Mouse (Mus musculus) frontal cortex, postnatal 36 days (tissue): Measurements from ENCODE around the gene Aebp2.
"Not testable (repeated sequence)": the region's sequence is repeated elsewhere in the genome, so short reads cannot be mapped to it uniquely, and the experiment has no call there.

Experiments
- DNase-seq, 2 experiments: peaks; one replicate each; pipeline ENCODE4 v3.0.0; 2022; ENCODE audit warnings: low spot score in 2 of 2

The Aebp2 gene

DNA sequence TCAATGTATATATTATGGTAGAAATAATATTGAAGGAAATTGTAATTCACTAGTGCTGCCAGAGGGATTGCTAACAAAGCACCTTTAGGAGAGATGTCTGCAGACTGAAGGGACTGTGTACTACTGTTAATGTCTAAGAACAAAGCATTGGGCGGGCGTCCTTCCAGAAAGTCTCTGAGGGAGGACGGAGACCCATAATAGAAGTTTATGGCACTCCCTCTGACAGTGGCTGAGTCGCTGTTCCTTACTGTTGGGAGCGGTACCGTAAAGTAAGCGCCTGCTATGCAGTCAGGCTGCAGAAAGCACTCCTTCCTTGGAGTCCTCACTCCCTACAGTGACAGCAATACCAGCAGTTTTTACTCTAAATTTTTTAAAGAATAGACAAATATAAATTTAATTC is 29.5 kb downstream of the Aebp2 start:
- DNase-seq = no peak

DNA sequence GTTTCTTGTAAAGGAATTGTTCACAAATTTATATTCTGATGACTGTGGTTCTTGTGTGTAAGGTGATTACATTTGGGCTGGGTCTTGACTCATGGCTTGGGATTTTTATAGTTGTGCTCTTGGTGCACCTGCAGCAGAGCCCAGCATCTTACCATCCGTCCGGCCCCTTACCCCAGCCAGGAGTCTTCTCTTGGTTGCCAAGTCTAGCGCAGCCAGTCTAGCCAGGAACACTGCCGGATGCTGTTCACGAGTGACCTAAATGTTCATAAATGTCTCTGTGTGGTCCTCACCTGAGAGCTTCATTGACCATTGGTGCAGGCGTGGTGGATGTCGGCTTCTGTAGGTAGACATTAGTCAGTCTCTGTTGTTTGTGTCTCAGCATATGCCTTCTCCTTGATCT is 33.0 kb downstream of the Aebp2 start:
- no peak for DNase-seq

DNA sequence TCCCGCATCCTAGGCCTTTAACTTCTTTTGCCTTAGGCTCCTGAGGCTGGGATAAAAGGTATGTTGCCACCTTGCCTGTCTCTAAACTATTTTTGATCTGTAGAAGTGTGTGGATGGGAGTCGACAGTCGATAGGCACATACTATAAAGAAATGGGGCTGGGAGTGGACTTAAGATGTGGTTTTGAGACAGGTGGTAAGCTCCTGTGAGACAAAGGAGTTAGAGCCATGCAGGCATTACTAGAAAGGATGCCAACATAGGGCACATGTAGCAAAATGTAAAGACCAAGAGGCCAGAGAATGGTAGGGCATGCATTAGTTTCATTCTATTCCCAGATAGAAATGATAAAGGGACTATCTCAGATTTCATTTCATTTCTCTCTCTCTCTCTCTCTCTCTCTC is 34.5 kb downstream of the Aebp2 start:
- DNase-seq = no peak

DNA sequence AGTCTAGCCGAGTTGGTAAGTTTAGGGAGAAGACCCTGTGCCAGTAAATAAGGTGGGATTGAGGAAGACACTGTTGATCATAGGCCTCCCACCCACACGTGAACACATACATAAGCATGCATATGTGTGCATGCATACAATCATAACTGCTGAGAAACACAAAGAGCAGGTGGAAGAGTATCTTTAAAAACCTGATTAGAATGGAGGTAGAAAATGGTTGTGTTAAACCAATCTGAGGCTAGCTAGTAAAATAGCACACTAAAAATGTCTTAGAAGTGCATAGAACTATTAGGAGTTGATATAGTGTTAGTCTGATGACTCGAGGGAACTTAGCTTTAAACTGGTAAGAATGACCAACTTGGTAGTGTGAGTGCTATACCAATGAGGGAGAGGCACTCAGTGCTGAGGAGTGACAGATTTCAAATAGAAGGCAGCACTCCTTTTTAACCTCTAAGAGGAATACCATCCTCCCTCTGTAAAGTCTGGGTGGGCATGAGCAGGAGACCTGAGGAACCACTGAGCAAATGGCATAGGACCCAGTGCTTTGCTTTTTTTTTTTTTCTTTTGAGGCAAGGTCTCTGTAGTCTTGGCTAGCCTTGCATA is 35.6 kb downstream of the Aebp2 start:
- DNase-seq = no peak

DNA sequence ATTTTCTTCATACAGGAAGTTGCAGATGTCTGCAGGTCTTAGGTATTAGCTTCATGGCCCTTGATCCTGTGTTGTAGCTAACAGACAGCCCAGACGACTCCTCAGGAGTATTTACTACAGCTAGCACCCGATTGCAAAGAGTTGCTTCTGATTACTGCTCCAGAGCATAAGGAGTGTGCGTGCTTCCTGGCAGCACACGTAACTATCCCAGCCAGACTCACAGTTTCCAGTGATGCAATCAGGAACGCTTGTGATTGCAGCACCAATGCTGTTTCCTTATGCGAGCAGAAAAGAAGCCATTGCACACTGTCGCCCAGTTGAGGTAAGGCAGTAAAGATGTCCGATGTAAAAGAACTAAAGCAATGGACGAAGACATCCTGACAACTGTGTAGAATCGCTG is 38.6 kb downstream of the Aebp2 start:
- no peak for DNase-seq

DNA sequence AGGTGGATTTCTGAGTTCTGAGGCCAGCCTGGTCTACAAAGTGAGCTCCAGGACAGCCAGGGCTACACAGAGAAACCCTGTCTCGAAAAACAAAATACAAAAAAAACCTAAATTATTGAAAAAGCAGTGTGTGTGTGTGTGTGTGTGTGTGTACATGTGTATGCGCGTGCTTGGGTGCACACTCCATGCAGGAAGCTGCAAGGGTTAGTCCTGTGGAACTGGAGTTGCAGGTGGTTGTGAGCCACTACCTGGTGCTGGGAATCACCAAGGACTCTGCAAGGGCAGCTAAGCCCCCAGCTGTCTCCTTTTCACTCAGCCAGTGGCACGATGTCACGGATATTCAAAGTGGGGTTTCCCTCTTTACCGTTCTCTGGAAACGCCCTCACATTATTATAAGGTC is 39.3 kb downstream of the Aebp2 start:
- no peak for DNase-seq

DNA sequence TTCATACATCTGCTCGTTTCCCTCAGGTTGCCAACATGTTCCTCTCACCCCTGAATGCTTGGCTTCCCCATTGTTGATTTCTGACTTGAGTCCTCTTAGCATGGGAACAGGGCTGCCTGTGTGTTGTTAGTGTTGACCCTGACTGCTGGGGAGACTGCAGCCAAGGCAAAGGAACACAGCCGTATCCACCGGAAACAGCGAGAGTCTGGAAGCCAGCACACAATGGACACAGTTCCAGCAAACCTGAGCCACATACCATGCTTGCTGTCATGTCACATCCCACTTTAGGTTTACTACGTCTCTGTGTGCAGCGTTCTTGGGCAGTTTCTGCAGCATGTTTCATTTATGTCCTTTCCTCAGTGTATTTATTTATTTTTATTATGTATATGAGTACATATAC is 39.8 kb downstream of the Aebp2 start:
- DNase-seq = no peak

DNA sequence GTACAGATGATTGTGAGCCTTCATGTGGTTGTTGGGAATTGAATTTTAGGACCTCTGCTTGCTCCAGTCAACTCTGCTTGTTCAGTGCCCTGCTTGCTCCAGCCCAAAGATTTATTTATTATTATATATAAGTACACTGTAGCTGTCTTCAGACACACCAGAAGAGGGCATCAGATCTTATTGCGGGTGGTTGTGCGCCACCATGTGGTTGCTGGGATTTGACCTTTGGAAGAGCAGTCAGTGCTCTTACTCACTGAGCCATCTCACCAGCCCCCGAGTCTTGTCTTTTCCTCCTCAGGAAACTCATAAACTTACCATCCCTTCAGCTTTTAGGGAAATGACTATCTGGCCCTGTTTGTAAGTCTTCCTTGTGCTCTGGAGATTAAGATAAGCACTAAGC is 40.2 kb downstream of the Aebp2 start:
- DNase-seq = not testable (repeated sequence)

DNA sequence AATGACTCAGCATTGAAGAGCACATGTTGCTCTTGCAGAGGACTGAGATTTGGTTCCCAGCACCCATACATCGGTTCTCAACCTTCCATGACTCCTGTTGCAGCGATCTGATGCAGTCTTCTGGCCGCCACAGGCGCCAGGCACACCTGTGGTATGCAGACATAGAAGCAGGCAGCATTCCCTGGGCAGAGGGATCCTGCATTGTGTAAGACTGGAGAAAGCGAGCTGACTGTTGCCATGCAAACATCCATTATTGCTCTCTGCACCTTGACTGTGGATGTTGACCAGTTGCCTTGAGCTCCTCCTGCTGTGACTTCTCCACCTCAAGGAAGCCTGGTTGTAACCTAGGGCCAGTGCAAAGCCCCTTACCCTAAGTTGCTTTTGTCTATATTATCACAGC is 42.1 kb downstream of the Aebp2 start:
- no peak for DNase-seq

DNA sequence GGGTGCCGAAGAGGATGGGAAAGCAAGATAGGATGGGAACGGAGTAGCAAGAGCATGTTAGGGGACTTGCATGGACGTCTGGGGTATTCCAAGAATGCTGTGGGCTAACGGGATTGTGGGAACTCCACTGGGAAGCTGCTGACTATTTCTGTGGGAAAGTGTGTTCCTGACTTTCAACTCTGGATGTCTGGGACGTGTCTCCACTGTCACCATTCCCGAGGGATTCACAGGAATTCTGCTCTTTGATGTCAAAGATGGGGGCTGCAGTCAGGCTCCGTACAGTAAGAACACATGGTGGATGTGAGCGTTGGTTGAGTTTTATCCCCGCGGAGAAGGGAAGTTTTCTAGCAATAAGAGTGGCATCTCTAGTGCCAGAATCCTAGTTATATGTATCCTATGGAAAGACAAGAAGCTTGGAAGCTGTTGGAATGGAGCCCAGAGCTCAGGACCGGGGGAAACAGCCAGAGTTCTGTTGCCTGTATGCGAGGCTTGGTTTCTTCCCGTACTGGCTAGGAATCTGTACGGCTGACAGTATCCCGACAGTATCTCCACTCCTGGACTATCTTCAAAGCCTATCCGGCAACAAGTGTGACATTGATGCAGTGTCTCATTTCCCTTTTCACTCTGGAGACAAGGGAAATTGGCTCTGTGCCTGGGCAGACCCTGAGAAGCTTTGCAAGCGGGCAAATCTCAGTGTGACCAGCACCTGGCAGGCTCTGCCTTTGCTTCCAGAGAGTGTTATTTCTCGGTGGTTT is 44.2 kb downstream of the Aebp2 start:
- no peak for DNase-seq

DNA sequence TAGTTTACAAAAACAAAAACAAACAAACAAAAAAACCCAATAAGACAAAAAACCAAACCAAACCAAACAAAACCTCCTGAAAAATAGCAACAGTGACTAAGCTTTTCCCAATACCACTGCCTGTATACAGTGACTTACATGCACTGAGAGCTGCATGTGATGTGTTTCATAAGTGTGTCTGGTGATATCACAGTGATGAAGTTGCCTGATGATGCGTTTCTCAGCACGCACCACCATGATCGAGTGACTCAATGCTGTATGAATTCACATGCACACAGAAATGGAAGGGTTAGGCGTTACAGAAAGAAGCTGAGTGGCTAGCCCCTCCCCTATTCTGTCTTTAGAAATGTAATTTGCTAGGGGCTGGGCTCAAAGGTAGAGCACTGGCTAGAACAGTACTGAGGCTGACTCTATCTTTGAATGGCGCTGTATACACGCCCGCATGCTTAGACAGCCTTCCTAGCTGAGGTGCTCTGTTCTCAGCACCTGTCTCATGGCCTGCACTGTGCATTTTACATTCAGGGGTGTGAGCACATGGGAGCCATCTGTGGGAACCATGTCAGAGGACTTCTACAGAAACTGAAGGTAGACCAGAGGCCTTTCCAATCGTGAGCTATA is 44.9 kb downstream of the Aebp2 start:
- no peak for DNase-seq

DNA sequence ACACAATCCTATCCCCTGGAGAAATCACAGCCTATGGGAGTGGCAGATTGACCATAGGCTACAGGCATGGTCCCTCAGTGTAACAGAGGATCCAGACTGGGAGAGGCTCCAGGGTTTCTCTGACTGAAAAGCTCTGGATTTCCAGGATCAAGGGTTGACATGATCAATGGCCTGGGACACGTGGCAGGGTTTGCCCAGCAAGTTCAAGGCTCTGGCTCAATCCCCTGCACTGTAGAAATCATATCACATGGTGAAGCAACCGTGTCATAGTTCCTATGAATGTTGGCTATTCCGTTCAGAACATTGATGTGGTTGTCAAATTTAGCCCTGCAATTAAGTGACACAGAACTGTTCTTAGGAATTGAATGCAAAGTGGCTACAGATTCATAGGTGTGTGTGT is 52.0 kb downstream of the Aebp2 start:
- no peak for DNase-seq

DNA sequence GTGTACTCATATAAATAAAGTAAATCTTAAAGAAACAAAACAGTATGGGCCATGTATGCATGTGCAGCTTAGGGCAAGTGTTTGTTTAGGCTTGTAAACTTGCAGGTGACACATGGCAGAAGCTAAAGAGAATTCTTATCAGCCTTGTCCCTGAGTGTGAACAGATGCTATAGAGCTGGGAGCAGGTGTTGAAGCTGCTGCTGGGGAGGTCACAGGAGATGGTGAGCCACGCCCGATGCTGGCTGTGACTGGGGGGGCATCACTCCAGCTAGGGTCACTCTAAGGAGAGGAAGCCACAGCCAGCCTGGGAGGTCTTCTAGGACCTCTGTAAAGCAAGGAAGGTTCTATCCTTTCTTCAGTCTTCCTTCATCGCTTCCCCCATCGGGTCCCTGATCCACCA is 53.6 kb downstream of the Aebp2 start:
- DNase-seq = no peak

DNA sequence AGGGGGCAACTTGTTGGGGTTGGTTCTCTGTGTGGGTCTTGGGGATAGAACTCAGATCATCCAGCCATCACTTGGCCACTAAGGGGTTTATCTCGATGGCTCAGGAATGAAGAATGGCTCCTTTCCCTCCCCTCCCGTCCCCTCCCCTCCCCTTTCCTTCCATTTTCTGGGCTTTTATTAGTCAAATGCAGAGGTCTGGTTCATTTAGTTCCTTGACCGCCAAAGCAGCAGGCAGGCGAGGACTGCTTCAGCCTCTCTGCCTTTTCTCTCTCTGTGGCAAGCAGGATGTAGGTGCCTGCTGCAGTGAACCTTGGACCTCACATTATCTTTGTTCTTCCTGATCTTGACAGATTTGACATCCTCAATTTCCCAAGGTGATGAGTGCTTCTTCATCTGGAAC is 54.6 kb downstream of the Aebp2 start:
- no peak for DNase-seq

DNA sequence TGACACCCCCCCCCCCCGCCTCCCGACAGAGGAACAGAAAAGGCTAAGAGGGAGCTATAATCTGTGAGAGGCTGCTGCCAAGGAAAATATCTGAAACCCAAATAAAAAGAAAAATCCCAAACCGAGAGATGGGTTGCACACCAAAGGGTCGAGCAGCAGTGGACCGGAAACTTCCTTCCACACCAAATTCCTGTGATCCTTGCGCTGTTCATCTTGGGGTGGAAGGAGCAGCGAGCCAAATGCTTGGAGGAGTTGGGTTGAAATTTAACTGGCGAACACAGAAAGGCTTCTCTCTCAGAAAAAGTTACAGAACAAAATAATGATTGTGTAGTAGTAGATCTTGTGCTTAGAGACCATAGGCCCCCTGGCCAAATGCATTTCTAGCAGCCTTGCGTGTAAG is 55.5 kb downstream of the Aebp2 start:
- no peak for DNase-seq

DNA sequence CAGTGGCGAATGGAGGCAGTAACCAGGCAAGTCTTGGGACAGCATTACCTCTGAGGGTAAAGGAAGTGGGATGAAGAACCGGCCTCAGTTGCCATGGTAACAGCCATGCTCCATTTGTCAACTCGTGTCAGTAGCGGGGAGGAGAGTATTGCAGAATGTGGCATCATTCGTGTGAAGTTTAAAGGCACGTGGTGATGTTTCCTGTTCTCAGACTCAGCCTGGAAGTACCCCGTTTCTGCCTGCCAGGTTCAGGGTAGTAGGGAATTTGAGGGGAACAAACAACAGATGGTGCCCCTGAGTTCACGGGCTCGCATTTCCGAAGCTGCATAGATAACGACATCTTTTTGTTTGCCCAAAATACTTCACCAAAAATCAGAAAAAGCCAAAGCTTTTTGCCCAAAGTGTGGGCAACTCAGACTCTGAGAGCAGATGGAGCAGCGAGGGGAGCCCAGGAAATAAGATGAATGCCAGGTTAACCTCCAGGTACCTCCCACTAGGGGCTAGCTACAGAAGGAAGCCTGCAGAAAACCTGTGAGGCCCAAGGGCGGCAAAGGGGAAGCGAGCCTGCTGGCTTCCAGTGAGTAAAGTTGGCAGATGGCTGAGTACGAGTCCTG is 56.3 kb downstream of the Aebp2 start:
- peak; percentile 31 to 50 for DNase-seq

DNA sequence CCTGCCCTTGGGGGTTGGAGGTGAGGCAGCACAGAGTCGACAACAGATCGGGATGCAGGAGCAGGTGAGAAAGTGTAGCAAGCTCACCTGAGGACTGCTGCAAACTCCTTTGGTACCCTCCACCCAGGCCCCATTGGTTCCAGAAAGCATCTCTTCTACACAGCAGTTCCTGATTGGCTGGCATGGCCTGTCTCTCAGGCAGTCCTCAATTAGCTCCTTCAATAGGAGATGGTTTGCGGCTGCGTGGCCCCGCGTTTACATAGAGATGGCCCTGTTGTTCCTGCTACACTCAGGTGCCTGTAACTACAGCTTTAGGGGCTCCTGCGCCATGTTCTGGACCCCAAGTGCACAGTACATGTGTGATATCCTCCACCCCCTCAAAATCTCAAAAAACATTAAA is 58.2 kb downstream of the Aebp2 start:
- no peak for DNase-seq

DNA sequence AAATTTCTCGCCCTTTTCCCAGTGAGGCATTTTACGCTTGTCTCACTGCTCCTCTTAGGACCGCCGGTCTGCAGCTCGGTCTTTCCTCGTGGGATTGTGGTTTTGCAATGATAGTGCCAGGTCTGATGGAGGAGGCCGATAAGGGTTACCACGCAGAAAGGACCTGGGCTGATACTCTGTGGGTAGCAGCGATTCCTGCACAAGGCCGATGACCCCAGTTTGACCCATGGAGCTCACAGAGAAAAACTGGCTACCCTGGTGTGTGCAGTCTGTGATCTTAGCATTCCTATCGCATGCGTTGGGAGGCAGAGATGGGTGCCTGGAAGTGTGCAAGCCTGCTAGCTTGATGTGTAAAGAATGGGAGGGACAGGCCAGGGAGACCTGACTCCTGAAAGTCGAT is 60.4 kb downstream of the Aebp2 start:
- DNase-seq = no peak

DNA sequence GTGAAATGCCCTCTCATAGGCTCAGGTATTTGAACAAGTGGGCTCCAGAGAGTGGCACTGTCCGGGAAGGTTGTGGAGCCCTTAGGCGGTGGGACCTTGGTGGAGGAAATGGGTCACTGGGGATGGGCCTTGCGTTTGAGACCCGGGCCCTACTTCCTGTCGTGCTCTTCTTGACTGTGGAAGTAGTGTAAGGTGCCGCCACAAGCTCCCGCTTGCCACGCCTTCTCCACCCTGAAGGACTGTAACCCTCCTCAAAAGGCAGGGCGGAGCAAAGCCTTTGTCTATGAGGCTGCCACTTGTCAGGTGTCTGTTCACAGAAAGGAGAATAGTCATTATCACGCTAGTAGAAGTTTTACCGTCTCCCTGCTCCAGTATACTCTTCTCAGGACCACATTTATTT is 61.9 kb downstream of the Aebp2 start:
- DNase-seq = no peak

DNA sequence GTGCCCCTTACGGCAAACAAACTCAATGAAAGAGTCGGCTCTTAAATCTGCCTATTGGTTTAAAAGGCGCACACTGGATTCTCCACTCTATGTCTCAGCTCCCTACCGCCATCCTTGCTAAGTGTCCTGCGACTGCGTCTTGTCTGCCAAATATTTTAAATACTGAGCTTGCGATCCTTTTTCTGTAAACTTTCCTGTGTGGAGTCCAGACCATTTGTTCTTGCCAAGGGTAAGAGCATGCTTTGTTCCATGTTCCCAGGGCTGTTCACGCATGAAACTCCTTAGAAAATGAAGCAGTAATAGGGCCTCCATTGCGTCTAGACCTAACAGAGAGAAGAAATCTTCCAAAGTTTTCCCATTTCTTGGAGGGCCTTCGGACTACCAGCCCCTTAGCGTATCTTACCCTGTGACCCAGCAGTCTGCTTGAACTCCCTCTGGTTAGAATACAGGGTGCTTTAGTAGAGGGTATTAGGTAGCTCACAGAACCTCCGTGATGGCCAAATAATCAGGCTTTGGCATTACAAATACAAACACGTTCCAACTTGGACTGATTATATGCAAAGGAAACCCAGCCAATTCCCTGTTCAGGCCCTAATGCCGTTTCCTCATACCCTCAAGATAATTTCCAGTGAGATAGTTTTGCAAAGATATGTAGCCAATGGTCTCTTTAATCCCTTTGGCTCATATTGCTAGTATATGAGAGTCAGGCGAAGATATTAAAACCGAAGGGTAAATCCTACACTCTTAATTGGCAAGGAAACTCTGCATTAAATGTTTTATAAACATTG is 67.3 kb downstream of the Aebp2 start:
- DNase-seq = no peak

DNA sequence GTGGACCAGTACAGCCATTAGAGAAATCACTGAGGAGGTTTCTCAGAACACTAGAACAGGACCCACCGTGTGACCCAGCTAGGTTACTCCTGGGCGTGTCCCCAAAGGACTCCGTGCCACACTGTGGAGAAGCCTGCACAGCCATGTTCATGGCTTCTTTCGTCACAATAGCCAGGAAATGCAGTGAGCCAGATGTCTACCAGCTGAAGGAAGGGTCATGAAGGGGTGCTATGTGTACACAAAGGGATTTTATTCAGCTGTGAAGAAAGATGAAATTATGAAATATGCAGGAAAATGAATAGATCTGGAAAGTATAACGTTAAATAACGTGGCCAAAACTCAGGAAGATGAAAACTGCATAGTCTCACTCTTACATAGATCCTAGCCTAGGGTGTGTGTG is 69.7 kb downstream of the Aebp2 start:
- no peak for DNase-seq

DNA sequence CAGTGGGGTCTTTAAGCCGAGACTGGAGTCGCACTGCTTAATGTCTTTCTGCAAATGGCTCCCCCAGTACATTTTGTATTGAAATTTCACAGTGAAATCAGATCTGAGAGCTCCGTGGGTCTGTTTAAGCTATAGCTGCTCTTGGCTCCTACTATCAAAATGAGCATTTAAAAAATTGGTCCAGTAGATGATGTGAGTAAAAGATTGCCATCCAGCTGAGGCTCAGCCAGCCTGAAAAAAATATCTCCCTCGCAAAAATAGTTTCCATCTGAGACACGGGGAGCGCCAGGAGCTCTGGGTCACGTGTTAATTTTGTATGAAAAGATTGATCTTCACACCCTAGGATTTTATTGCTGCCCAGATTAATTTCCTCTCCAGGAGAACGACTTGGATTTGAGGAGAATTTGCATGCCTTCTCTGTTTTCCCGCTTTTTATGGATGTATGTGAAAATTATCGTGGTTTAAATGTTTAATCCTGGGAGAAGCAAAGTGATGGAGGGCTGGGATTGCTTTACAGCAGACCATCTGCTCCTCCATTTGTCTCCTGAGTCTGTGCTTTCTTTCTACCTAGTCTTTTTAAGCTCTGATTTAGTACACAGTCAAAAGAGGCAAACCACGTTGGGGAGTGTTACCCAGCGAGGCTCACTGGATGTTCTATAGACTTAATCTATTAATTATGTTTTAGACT is 73.9 kb downstream of the Aebp2 start:
- peak in 1 of 2 experiments; percentile 20 for DNase-seq
